Mouse (Mus musculus) hindbrain, postnatal 0 days (tissue): ENCODE results near the gene Parva. TPM values are rescaled to one million over a fixed set of nuclear protein-coding genes. Genes with fewer than 3 reads are reported as not detected.
A peak's percentile ranks its signal among the peaks of the same experiment; 100 is the strongest.

Experiments used
- ATAC-seq: fragments of 200-750 bp; cut with Nextera tagmentation; 2 replicates; pipeline ENCODE4 v1.8.0; 2017; ENCODE audit warnings: mild to moderate bottlenecking, moderate TSS enrichment, moderate library complexity
- DNase-seq: peaks from one replicate; pipeline ENCODE4 v3.0.0-alpha.2; 2015; ENCODE audit warnings: low spot score
- H3K27ac ChIP-seq: fragments of 300-500 bp; sonication (generic); 2 replicates; pipeline ENCODE4 v1.5.1; 2014; ENCODE audit warnings: mild to moderate bottlenecking
- H3K27me3 ChIP-seq: fragments of 300-500 bp; sonication (generic); 2 replicates; pipeline ENCODE4 v1.6.1; 2014; ENCODE audit warnings: low read length, mixed read lengths; ENCODE audit not compliant: insufficient read depth
- H3K36me3 ChIP-seq: fragments of 300-500 bp; sonication (generic); 2 replicates; pipeline ENCODE4 v1.6.1; 2014; ENCODE audit warnings: low read length, mixed read lengths; ENCODE audit not compliant: insufficient read depth
- H3K4me1 ChIP-seq: fragments of 300-500 bp; sonication (generic); 2 replicates; pipeline ENCODE4 v1.6.1; 2014; ENCODE audit warnings: antibody characterized with exemption, low read length, mixed read lengths; ENCODE audit not compliant: insufficient read depth
- H3K4me2 ChIP-seq: fragments of 300-500 bp; sonication (generic); 2 replicates; pipeline ENCODE4 v1.6.1; 2014; ENCODE audit warnings: low read depth, mild to moderate bottlenecking, low read length, moderate library complexity, mixed read lengths
- H3K4me3 ChIP-seq: fragments of 300-500 bp; sonication (generic); 2 replicates; pipeline ENCODE4 v1.5.1; 2014; ENCODE audit warnings: low read length
- H3K9ac ChIP-seq: fragments of 300-500 bp; sonication (generic); replicated peaks from 2 replicates; pipeline ENCODE4 v1.6.1; 2014; ENCODE audit warnings: mild to moderate bottlenecking, low read length, moderate library complexity, mixed read lengths
- H3K9me3 ChIP-seq: fragments of 300-500 bp; sonication (generic); 2 replicates; pipeline ENCODE4 v1.6.1; 2016; ENCODE audit warnings: low read length, mixed read lengths
- CTCF ChIP-seq: IDR thresholded peaks from 2 replicates; pipeline ENCODE4 v1.5.1; 2016; ENCODE audit warnings: antibody characterized with exemption, control low read depth, low read depth
- WGBS: fragments of 180-500 bp; shearing (Covaris S2); extraction: QIAGEN DNeasy Blood & Tissue Kit; methylation state at CpG from one replicate; pipeline ENCODE4 v1.1.7; 2014; 5-methylcytosine and 5-hydroxymethylcytosine counted together
- polyA plus RNA-seq: library from polyadenylated mRNA; unstranded; fragments of >200 nt; fragmentation: Nextera tagmentation; extraction: Ambion mirVana; gene quantifications from 2 replicates; pipeline ENCODE4 v1.2.1, GENCODE M21; 2015
- total RNA-seq: library from RNA; depleted of rRNA; stranded (reverse); fragments of >200 nt; gene quantifications from 2 replicates; pipeline ENCODE4 v1.2.3, GENCODE M21; 2014

Parva gene
- total and polyA plus RNA-seq, 2 experiments from 2014 or later = 26.3 to 34.0 TPM

DNA sequence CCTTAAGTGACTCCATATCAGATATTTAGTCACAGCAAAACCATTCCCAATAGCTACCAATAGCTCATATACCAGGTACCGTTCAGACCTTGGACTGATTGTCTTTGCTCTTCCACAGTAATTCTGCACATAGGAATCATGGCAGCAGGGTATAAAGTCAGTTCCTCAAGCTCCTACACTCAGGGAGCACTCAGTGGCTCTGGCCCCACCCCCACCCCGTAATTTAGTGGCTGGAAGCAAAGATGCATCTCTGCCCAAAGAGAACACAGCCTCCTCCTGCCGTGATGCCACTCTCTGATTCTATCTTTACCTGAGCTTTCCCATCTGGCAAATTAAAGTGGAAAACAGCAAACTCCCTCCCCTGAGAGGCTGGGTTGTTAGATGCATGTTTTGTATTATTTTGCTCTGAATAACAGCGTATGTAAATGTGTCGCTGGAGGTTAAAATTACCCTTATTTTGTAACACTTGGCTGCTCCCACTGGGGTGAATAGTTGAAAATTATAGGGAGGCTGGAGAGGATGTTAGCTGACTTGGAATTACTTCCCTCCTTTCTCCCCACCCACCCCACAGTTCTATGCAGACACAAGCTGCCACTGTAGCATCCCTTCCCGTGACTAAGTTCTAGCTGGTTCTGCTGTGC, 37.6 kb upstream of the Parva start:
- Histone ChIP-seq H3K27ac (peak overlapping the region; percentile 26; the same call in 1 of the 2 replicates), H3K4me2 (no peak overlapping the region), H3K36me3 (no peaks in the 10 kb centered on the region), H3K9me3 (no peaks in the 10 kb centered on the region), H3K27me3 (no peaks in the 10 kb centered on the region), H3K9ac (no peak overlapping the region), H3K4me3 (no peak overlapping the region), H3K4me1 (peaks cover 17% of the 10 kb centered on the region)
- TF ChIP-seq CTCF = no peak
- WGBS = 37% methylated on average over 6 of the region's 6 CpGs
- DNase-seq (no peak), ATAC-seq (no peak)

DNA sequence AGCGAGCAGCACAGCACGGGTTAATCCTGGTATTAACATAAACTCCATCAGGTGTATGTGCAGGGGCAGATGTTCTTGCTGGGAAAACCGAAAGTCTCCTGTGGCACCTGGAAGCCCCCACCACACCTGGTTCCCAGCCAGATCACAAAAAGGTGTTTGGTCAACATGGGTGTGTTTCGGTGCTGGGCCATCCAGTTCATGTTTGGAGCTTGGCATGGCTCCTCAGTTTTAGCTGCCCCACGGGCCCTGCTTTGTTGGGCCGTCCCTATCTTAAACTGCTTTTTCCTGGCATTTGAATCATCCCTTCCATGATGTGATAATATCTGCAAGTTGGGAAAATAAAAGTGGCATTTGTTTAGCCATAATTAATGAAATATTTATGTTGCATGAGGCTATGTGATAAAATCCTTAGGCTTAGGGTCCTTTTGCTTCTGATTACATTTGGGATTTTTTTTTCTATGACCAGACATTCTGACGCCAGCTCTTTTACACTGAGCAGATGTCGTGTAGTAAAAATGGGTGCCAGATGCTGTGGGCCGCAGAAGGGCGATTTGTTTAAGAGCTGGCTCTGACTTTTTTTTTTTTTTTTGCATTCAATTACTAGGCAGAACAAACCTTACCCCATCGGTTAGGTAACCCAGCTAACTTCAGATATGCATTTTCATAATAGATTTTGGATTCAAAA, 36.9 kb upstream of the Parva start:
- H3K4me1 ChIP-seq = peaks cover 17% of the 10 kb centered on the region
- H3K36me3 ChIP-seq = no peaks in the 10 kb centered on the region
- no peak overlapping the region for H3K9ac ChIP-seq
- peak overlapping the region; percentile 26; the same call in 1 of the 2 replicates for H3K27ac ChIP-seq
- no peak overlapping the region for H3K4me2 ChIP-seq
- no peak overlapping the region for H3K4me3 ChIP-seq
- ATAC-seq = no peak
- no peak for TF ChIP-seq CTCF
- no peaks in the 10 kb centered on the region for H3K9me3 ChIP-seq
- peak; percentile 55 for DNase-seq
- 21% methylated on average over 11 of the region's 11 CpGs for WGBS
- H3K27me3 ChIP-seq = no peaks in the 10 kb centered on the region

GRCm38 (mm10) chr7:112390937-112391605, 36.2 kb upstream of the Parva start:
- ATAC-seq (peak; percentile 18; the same call in 1 of the 2 replicates), DNase-seq (peak; percentile 68)
- no peaks in the 10 kb centered on the region for H3K36me3 ChIP-seq
- no peak overlapping the region for H3K27ac ChIP-seq
- H3K9me3 ChIP-seq = no peaks in the 10 kb centered on the region
- WGBS = 19% methylated on average over 6 of the region's 6 CpGs
- no peaks in the 10 kb centered on the region for H3K27me3 ChIP-seq
- no peak overlapping the region for H3K4me2 ChIP-seq
- no peak overlapping the region for H3K4me3 ChIP-seq
- no peak overlapping the region for H3K9ac ChIP-seq
- H3K4me1 ChIP-seq = peaks cover 17% of the 10 kb centered on the region
- TF ChIP-seq CTCF = no peak

DNA sequence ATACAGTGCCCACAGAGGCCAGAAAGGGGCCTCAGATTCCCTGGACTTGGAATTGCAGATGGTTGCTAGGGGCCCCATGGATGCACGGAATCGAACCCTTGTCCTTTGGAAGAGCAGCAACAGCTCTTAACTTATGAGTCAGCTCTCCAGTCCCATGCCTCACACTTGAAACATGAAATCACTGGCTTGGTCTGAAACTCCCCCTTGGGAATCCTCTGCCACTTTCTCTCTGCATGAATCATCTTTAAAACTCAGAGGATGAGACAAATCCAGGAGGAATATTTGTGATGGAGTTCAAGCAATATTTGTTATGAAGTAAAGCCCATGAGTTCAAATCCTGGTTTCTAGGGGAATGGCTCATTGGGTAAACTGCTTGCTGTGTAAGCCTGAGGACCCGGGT, 29.5 kb upstream of the Parva start:
- no peak for TF ChIP-seq CTCF
- H3K9ac ChIP-seq = no peak overlapping the region
- no peaks in the 10 kb centered on the region for H3K36me3 ChIP-seq
- no peaks in the 10 kb centered on the region for H3K4me1 ChIP-seq
- H3K9me3 ChIP-seq = no peaks in the 10 kb centered on the region
- H3K27me3 ChIP-seq = no peaks in the 10 kb centered on the region
- H3K4me2 ChIP-seq = no peak overlapping the region
- H3K4me3 ChIP-seq = no peak overlapping the region
- no peak overlapping the region for H3K27ac ChIP-seq
- 85% methylated on average over 3 of the region's 3 CpGs for WGBS
- ATAC-seq (no peak), DNase-seq (no peak)

GRCm38 (mm10) chr7:112399425-112400170, 27.7 kb upstream of the Parva start:
- 48% methylated on average over 7 of the region's 7 CpGs for WGBS
- H3K4me1 ChIP-seq = no peaks in the 10 kb centered on the region

DNA sequence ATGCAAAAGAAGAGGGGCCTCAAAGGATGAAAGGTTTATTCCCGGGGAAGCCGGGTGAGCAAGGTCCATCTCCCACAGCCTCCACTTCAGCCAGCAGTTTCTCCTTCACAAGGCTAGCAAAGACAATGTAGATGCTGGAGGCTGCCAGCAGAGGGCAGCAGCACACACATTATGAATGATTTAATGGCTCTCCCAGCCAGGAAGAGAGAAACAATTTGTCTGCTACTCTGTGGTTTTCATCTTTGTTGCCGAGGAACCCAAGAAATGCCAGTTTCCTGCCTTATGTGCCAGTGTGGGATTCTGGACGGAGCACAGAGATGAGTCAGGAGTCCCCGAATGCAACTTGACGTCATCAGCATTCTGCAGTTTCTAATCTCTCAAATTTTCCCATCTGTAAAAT, 27.1 kb upstream of the Parva start:
- Histone ChIP-seq H3K4me3 (no peak overlapping the region), H3K4me2 (no peak overlapping the region), H3K9me3 (no peaks in the 10 kb centered on the region), H3K27me3 (no peaks in the 10 kb centered on the region), H3K9ac (no peak overlapping the region), H3K27ac (no peak overlapping the region), H3K36me3 (no peaks in the 10 kb centered on the region), H3K4me1 (no peaks in the 10 kb centered on the region)
- DNase-seq (peak; percentile 94), ATAC-seq (peak; percentile 71)
- 39% methylated on average over 6 of the region's 6 CpGs for WGBS
- peak; percentile 96 for TF ChIP-seq CTCF

More at GRCm38 (mm10) chr7:112399425-112400170, 27.7 kb upstream of the Parva start:
- DNase-seq = no peak
- ATAC-seq = peak; percentile 38
- Histone ChIP-seq H3K9ac (no peak overlapping the region), H3K27ac (no peak overlapping the region), H3K4me3 (no peak overlapping the region), H3K27me3 (no peaks in the 10 kb centered on the region), H3K9me3 (no peaks in the 10 kb centered on the region), H3K36me3 (no peaks in the 10 kb centered on the region), H3K4me2 (no peak overlapping the region)
- TF ChIP-seq CTCF = no peak
